Mouse (Mus musculus) forebrain, embryonic 16.5 days (tissue): ENCODE data around the gene Tomm40l. TPM values are rescaled to one million over a fixed set of nuclear protein-coding genes. Genes with fewer than 3 reads are reported as not detected.
"Not testable (repeated sequence)": the region's sequence is repeated elsewhere in the genome, so short reads cannot be mapped to it uniquely, and the experiment has no call there.

Source experiments
- ATAC-seq: fragments of 200-750 bp; cut with Nextera tagmentation; 2 replicates; pipeline ENCODE4 v1.8.0; 2017; ENCODE audit warnings: mild to moderate bottlenecking, moderate library complexity
- H3K27ac ChIP-seq: fragments of 300-500 bp; sonication (generic); 2 replicates; pipeline ENCODE4 v1.5.1; 2014; ENCODE audit warnings: low read length, control low read depth
- H3K27me3 ChIP-seq: fragments of 300-500 bp; sonication (generic); replicated peaks from 2 replicates; pipeline ENCODE4 v1.6.1; 2014; ENCODE audit warnings: low read length; ENCODE audit not compliant: control insufficient read depth, insufficient read depth
- H3K36me3 ChIP-seq: fragments of 300-500 bp; sonication (generic); 2 replicates; pipeline ENCODE4 v1.6.1; 2014; ENCODE audit not compliant: control insufficient read depth, insufficient read depth
- H3K4me1 ChIP-seq: fragments of 300-500 bp; sonication (generic); replicated peaks from 2 replicates; pipeline ENCODE4 v1.6.1; 2014; ENCODE audit warnings: low read length; ENCODE audit not compliant: control insufficient read depth, insufficient read depth
- H3K4me2 ChIP-seq: fragments of 300-500 bp; sonication (generic); 2 replicates; pipeline ENCODE4 v1.6.1; 2014; ENCODE audit warnings: mild to moderate bottlenecking, low read length, control low read depth
- H3K4me3 ChIP-seq: fragments of 300-500 bp; sonication (generic); replicated peaks from 2 replicates; pipeline ENCODE4 v1.5.1; 2014; ENCODE audit warnings: mild to moderate bottlenecking, low read length, control low read depth
- H3K9ac ChIP-seq: fragments of 300-500 bp; sonication (generic); replicated peaks from 2 replicates; pipeline ENCODE4 v1.6.1; 2014; ENCODE audit warnings: low read depth, low read length, control low read depth
- H3K9me3 ChIP-seq: fragments of 300-500 bp; sonication (generic); 2 replicates; pipeline ENCODE4 v1.6.1; 2016; ENCODE audit warnings: low read length; ENCODE audit not compliant: control insufficient read depth
- WGBS: fragments of 180-500 bp; shearing (Covaris S2); extraction: QIAGEN DNeasy Blood & Tissue Kit; methylation state at CpG from one replicate; pipeline ENCODE4 v1.1.7; 2014; 5-methylcytosine and 5-hydroxymethylcytosine counted together
- polyA plus RNA-seq: library from polyadenylated mRNA; unstranded; fragments of >200 nt; fragmentation: Nextera tagmentation; extraction: Ambion mirVana; gene quantifications from 2 replicates; pipeline ENCODE4 v1.2.1, GENCODE M21; 2015

Gene Tomm40l
- polyA plus RNA-seq, 1 experiment from 2014 or later: 54.8 TPM

DNA sequence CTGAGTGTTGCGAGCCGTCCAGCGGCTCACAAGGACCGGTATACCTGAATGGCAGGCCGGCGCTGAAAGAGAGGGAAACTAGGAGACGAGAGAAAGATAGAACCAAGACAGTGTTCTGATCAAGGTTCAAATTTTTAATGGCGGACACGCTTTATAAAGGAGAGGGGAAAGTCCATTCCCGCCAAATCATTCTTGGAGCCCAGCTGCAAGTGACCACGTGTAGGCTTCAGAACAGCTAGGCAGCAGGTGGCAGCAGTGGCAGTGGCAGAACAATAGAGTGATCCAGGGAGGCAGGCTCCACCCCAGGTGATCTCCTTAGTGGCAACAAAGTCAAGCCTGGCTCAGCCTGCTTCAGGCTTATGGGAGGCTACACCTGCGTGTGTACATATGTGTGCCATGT, 19.6 kb upstream of the Tomm40l start:
- not testable (repeated sequence) for ATAC-seq, H3K4me2 ChIP-seq, H3K4me3 ChIP-seq, H3K9ac ChIP-seq, H3K9me3 ChIP-seq, H3K27me3 ChIP-seq, H3K27ac ChIP-seq
- Histone ChIP-seq H3K36me3 (peaks cover 18% of the 10 kb centered on the region), H3K4me1 (peaks cover 10% of the 10 kb centered on the region)
- WGBS: 79% methylated on average over 12 of the region's 12 CpGs

DNA sequence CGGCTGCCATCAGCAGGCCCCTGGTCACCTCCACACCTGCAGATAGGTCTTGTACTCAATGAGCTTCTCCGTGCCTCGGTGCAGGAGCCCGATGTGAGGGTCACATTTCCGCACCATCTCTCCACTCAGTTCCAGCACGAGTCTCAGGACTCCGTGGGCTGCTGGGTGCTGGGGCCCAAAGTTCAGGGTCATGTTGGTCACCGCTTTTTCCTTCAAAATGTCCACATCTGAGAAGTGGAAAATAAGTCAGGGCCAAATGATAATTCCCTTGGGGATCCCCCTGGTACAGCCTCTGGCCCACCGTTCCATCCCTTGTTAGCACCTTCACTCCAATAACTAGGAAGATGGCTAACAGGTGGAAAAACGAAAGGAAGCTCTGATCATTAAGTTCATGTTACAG, 18.6 kb upstream of the Tomm40l start:
- Histone ChIP-seq H3K27me3 (no peaks in the 10 kb centered on the region), H3K4me3 (no peak overlapping the region), H3K4me2 (no peak overlapping the region), H3K9me3 (no peaks in the 10 kb centered on the region), H3K36me3 (peaks cover 18% of the 10 kb centered on the region), H3K27ac (no peak overlapping the region), H3K4me1 (peaks cover 4% of the 10 kb centered on the region), H3K9ac (no peak overlapping the region)
- ATAC-seq: no peak
- 89% methylated on average over 10 of the region's 10 CpGs for WGBS

DNA sequence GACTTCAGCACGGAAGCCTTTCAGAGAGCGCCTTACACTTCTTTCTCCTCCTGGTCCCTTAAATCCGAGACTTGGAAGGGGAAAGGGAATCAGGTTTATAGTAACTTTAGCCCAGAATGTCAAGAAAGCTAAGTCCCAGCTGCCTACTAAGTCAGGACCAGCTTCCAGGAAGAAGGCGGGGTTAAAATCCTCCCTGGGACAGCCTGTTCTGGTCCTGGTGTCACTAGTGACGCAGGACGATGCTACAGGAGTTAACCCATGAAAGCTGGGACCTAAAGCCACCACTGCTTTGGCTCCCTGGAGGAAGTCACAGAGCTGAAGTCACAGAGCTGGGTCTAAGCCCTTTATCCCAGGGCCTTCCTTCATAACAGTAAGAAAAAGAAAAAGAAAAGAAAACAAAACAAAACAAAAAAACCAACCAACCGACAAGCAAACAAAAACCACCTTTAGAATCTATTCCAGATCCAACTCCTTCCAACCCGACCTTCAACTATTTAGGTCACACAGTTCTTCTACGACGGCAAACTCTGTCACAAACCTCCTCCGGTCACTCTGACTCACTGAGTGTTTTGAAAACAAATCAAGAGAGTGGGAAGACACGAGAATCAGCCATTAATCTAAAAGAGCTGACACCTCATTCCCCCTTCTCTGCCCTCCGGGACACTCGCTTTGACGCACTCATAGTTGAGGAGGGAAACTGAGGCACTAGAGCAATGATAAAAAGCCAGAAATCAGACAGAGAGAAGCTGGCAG, 17.9 kb upstream of the Tomm40l start:
- ATAC-seq: no peak
- Histone ChIP-seq H3K27ac (no peak overlapping the region), H3K9me3 (no peaks in the 10 kb centered on the region), H3K4me2 (no peak overlapping the region), H3K4me1 (no peaks in the 10 kb centered on the region; the same call in 1 of the 2 replicates), H3K27me3 (no peaks in the 10 kb centered on the region), H3K36me3 (peaks cover 24% of the 10 kb centered on the region), H3K9ac (no peak overlapping the region), H3K4me3 (no peak overlapping the region)
- 82% methylated on average over 15 of the region's 15 CpGs for WGBS

GRCm38 (mm10) chr1:171238463-171238862, 16.1 kb upstream of the Tomm40l start:
- no peak overlapping the region for H3K9ac ChIP-seq
- ATAC-seq: 0 out of 2 replicates have a peak, but pooled peaks have one; percentile 42
- H3K9me3 ChIP-seq: no peaks in the 10 kb centered on the region
- H3K4me3 ChIP-seq: no peak overlapping the region
- H3K27me3 ChIP-seq: no peaks in the 10 kb centered on the region
- peaks cover 26% of the 10 kb centered on the region for H3K36me3 ChIP-seq
- H3K4me1 ChIP-seq: no peaks in the 10 kb centered on the region
- WGBS: 71% methylated on average over 14 of the region's 14 CpGs
- H3K27ac ChIP-seq: no peak overlapping the region
- no peak overlapping the region for H3K4me2 ChIP-seq

DNA sequence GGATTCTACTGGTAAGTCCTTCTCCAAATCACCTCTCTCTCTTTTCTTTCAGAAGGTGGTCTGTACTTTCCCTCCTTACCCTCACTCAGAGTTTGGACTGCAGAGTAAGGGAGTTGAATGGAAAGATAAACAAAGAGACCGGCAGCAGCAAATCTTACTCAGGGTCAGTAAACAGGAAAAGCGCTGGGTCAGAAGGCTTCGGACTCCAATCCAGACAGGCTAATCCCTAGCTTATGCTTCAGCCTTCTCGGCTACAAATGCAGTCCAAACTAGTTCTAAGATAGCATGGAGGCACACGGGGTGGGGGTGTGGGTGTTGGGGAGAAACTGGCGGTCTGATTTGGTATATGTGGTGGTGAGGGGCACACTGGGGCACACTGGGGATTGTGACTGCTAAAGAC, 15.1 kb upstream of the Tomm40l start:
- Histone ChIP-seq H3K36me3 (peaks cover 26% of the 10 kb centered on the region), H3K4me2 (no peak overlapping the region), H3K27ac (no peak overlapping the region), H3K9me3 (no peaks in the 10 kb centered on the region), H3K27me3 (no peaks in the 10 kb centered on the region), H3K4me3 (no peak overlapping the region), H3K4me1 (no peaks in the 10 kb centered on the region), H3K9ac (no peak overlapping the region)
- WGBS: 91% methylated on average over 6 of the region's 6 CpGs
- ATAC-seq: no peak

DNA sequence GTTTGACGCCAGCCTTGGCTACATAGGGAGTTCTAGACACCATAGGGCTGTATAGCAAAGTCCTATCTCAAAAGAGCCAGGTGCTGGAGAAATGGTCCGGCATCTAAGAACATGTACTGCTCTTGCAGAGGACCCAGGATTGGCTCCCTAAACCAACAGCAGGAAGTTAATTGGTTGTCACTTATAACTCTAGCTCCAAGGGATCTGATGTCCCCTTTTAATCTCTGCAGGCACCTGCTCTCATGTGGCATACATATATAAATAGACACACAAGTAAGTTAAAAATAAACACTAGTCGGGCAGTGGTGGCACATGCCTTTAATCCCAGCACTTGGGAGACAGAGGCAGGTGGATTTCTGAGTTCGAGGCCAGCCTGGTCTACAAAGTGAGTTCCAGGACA, 13.5 kb upstream of the Tomm40l start:
- H3K9me3 ChIP-seq: no peaks in the 10 kb centered on the region
- no peak overlapping the region for H3K4me2 ChIP-seq
- no peak overlapping the region for H3K27ac ChIP-seq
- H3K36me3 ChIP-seq: peaks cover 26% of the 10 kb centered on the region
- WGBS: 89% methylated on average over 4 of the region's 4 CpGs
- no peaks in the 10 kb centered on the region for H3K4me1 ChIP-seq
- no peak for ATAC-seq
- no peaks in the 10 kb centered on the region for H3K27me3 ChIP-seq
- no peak overlapping the region for H3K9ac ChIP-seq
- H3K4me3 ChIP-seq: no peak overlapping the region

DNA sequence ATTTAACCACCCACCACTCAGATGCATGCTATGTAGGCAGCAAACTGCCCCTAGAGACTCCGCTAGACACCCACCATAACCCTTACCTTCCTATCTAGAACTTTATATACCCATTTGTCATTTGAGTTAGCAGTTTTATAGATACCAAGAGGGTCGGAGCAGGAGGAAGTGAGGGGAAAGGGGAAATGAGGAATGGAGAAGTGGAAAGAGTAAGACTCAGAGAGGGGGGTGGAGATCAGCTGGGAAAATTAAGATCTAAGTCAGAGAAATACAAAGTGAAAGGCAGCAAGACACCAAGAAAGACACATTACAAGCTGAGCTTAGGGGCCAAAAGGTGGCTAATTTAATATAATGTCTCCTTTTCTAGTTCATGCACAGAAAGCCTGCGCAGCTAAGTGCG, 12.2 kb upstream of the Tomm40l start:
- no peaks in the 10 kb centered on the region for H3K4me1 ChIP-seq
- H3K36me3 ChIP-seq: peaks cover 26% of the 10 kb centered on the region
- WGBS: 97% methylated on average over 4 of the region's 4 CpGs
- H3K9ac ChIP-seq: no peak overlapping the region
- H3K9me3 ChIP-seq: no peaks in the 10 kb centered on the region
- H3K27me3 ChIP-seq: no peaks in the 10 kb centered on the region
- H3K27ac ChIP-seq: no peak overlapping the region
- ATAC-seq: no peak
- no peak overlapping the region for H3K4me3 ChIP-seq
- no peak overlapping the region for H3K4me2 ChIP-seq

DNA sequence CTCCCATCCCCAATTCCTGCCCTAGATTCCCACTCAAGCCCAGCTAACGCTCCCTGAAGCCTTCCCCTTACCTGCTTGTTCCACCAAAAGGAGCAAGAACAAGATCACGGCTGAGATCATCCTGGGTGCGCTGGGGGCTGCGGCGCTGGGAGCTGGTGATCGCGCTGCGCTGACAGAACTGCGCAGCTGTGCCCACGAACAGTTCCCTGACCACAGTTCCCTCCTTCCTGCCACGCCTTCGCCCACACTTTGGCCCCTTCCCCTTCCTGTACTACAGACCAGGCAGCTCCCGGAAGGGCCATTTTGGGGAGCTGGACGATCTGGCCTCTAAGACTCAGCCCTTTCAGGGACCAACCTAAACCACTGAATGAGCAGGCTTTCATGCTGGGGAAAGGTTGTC, 11.8 kb upstream of the Tomm40l start, which contains the start of gene Fcer1g:
Gene Fcer1g (minus strand): TSS at position 240 of the 400 bp plus-strand sequence.
- Histone ChIP-seq H3K9me3 (no peaks in the 10 kb centered on the region), H3K9ac (no peak within 1 kb of the TSS), H3K4me1 (no peaks in the 10 kb centered on the region), H3K27me3 (no peaks in the 10 kb centered on the region), H3K4me3 (no peak within 1 kb of the TSS), H3K27ac (no peak within 1 kb of the TSS), H3K36me3 (peaks cover 26% of the 10 kb centered on the region), H3K4me2 (no peak within 1 kb of the TSS)
- no peak for ATAC-seq
- 92% methylated on average over 14 of the region's 14 CpGs for WGBS

DNA sequence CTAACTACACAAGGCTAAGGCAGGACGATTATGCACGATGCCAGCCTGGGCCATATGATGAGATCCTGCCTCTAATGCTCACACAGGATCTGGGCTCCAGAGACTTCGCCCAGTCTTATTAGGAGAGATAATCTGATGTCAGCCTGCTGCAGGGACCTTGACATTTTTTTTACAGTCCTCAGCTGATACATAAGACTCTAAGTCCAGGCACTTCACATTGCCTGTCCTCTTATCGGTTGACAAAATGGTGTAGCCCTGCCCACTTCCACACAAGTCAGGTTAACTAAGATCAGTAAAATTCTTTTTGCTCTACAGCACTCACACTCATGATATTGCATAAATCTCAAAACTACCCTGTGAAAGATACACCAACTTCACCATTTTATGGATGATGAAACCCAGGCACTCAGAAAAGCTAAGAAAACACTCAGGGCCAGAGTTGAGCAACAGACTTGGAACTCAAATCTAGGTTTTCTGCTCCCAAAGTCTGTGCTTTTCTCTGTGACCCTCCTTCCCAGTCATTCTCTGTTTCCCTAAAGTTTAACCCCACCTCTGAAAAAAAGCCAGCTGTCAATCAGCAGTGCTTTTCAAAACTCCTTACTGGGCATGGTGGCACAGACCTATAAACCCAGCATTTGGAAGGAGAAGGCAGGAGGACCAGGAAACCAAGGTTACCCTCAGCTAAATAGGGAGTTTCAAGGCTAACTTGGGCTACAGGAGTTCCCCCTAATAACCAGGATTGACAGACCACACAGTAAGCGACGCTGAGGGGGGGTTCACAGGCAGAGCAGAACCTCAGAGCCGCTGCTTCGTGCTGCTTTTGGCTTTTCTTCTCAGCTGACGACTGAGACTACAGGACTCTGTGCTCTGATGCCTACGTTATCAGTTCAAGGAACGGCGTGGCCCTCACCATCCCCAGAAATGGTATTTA, 10.8 kb upstream of the Tomm40l start:
- peaks cover 19% of the 10 kb centered on the region for H3K36me3 ChIP-seq
- no peak overlapping the region for H3K4me2 ChIP-seq
- H3K4me1 ChIP-seq: no peaks in the 10 kb centered on the region
- H3K9ac ChIP-seq: no peak overlapping the region
- no peak overlapping the region for H3K4me3 ChIP-seq
- H3K9me3 ChIP-seq: no peaks in the 10 kb centered on the region
- no peak overlapping the region for H3K27ac ChIP-seq
- no peak for ATAC-seq
- no peaks in the 10 kb centered on the region for H3K27me3 ChIP-seq
- 83% methylated on average over 12 of the region's 12 CpGs for WGBS
